Mouse (Mus musculus): Measurements from ENCODE around the gene Zfp462.

The Zfp462 gene

DNA sequence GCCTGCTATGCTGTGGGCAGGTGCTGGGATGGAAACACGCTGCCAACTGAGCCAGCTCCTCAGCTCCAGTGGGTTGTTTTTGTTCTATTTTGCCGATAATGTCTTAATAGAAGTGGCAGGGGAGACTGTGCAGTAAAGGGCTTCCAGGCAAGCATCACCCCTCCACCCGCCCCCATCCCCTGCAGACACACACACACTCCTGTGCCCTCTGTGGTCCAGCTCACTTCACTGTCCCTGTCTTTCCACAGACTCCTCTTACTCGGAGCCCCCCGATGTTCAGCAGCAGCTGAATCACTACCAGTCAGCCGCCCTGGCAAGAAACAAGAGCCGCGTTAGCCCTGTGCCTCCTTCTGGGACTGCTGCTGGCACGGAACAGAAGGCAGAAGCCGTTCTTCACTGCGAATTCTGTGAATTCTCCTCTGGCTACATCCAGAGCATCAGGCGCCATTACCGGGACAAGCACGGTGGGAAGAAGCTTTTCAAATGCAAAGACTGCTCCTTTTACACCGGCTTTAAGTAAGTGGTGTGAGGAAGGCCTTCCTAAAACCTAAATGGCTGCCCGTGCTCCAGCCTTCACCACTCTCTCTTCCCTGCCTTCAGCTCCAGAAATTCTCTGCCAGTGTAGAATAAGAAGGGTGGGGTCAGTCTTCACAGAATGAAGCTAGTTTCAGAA is 105.2 kb downstream of the Zfp462 start:
- no peak for DNase-seq

DNA sequence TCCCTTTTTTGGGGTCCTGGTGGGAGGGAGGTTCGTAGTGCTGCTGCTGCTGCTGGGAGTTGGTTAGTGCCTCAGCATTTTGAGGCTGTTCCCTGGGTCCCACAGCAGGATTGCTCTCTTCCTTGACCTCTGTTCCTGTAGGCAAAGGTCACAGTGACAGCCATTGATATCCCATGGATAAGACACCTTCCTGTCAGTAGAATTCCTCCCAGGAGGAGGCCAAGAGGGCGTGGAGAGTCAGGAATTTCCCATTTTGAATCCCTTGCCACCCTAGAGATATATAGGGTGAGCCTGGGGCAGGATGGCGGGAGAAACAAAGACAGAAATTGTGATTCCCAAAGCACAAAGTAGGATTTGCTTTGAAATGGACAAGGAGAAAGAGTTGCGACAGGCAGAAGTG is 106.5 kb downstream of the Zfp462 start:
- DNase-seq, result no peak

- DNase-seq, result no peak
Observed at GRCm38 (mm10) chr4:55052686-55053085, 107.8 kb downstream of the Zfp462 start.

DNA sequence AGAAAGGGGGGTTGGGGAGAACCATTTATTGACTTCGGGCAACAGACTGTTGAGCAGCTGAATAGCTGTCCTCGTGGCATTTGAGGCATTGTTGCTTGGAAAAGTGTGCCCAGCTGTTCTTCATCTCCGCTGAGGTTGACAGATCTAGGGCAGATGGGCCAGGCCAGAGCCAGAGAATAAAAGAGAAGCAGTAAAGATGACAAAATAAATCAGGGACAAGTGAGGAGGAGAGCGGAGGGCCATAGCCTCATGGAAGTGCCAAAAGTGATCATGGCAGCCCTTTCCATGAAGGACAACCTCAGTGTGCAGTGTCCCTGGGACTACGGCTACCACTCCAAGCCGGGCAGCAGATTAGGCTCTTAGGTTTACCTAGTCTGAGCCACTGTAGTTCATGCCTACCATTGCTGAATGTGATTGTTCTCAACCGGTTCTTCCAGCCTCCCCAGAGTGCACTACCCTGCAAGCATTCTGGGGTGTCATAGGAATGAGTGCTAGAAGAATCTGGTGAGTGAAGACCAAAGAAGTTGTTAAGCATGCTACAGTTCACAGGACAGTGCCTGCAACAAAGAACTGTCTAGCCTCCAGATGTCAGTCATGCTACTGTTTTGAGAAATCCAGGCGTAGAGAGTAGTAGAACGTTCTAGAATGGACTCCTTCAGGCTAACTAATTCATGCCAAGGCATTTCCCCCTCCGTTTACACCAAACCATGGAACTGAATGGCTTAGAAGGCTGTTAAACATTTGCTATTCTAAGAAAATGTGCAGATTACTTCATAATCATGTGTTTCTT is 113.0 kb downstream of the Zfp462 start:
- peak in 1 of 2 experiments; percentile 10 for DNase-seq

GRCm38 (mm10) chr4:55058901-55059300 is 114.1 kb downstream of the Zfp462 start:
- no peak for DNase-seq

GRCm38 (mm10) chr4:55066341-55067170 is 121.7 kb downstream of the Zfp462 start:
- DNase-seq, result no peak

DNA sequence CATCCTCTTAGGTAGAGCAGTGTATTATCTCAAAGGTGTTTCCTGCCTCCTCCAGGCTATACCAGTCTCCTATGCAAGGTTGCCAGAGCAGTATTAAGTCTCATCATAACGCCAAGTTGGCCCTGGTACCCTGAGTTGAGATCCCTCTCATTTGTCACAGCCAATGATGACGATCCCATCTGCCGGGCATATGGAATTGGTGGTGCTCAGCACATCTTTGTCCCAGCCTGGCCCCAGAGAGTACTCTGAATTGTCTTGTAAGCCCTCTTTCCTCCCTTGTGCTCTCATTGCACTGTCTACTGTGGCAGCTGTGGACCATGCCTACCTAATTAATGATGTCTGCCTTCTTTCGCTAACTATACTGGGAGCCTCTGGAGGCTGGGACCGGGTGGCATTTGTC is 126.7 kb downstream of the Zfp462 start:
- DNase-seq, result no peak

GRCm38 (mm10) chr4:55077133-55077889 is 132.5 kb downstream of the Zfp462 start:
- DNase-seq, result peak; percentile 28 to 44

DNA sequence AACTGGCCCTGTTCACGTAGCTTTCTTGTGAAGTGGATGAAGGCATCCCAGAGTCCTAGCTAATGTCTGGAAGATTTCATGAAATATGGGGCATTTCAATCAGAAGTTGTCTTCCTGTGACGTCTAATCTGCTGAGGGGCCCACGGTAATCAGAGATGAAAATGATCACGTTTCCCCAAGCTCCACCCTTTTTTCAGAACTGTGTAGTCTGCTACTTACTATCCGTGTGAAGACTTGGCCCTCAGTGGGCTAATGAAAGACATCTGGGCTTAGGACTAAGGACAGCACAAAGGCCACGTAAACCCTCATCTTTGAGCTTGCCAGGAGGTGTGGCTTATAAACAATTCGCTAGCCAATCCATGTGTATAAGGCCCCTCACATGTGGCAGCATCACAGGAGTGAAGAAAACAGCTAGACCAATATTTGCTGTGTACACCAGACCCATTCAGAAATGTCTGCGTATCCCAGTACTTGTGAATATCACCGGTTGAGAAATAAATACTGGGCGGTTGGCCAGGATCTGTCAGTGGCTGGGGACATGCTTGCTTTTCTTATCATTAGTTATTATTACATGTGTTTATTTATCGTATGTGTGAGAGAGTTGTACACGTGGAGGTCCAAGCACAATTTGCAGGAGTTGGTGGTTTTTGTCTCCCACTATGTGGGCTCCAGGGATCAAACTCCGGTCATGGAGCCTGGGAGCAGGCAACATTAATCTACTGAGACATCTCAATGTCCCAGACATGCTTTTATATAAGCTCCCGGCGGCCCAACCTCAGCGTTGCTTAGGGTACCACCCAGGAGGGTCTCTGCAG is 133.3 kb downstream of the Zfp462 start:
- no peak for DNase-seq

DNA sequence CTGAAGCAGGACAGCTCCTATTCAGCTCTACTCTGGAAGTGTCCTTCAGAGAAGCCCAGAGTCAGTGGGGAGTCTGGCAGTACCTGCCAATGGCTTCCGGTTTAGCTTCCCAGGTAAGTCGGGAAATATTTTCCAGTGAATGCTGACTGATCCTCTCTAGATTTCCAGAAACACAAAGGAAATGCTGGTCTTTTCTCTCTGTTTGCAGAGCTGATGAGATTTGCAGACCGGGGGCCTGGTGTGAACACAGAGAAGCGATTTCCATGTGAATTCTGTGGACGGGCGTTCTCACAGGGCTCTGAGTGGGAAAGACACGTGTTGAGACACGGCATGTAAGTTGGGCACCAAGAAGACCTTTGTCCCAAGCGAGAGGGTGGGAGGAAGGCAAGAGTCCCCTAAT is 134.2 kb downstream of the Zfp462 start:
- no peak for DNase-seq

- no peak for DNase-seq
Observed at GRCm38 (mm10) chr4:55084080-55084688, 139.3 kb downstream of the Zfp462 start.

DNA sequence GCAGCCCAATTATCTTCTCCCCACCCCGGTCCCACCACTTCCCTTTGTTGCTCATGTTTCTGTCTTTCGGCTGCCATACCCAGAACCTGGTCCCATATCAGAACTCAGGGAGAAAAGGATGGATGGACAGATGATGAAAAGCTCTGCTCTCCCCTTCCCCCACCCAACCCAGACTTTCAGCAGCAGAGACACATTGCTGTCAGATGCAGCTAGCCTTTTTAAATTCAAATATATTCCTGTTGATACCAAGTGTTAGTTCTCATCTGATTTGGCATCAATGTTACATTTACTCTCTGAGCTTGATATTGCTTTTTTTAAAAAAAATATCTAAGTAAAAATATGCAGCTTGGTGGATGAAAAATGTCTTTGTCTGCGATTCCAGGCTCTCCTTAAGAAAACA is 143.3 kb downstream of the Zfp462 start:
- no peak for DNase-seq

- DNase-seq, result no peak
Observed at GRCm38 (mm10) chr4:55088922-55089321, 144.1 kb downstream of the Zfp462 start.

DNA sequence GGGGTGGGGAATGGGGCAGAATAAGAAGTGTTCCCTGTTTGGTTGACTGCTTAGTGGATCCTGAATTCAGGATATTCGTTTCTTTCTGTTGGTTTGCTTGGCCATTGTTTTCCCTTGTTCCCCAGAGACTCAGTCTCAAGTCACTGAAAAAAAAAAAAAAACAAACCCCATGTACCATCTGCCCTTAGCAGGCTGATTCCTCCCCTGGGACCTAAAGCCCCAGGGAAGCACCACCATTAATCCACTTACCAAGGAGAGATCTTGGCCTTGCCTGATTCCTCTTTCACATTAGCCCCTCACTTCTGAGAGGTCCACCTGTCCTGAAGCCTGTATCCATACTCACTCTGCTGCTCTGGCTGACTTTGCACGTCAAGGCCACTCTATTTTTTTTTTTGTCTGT is 152.3 kb downstream of the Zfp462 start:
- DNase-seq, result no peak

DNA sequence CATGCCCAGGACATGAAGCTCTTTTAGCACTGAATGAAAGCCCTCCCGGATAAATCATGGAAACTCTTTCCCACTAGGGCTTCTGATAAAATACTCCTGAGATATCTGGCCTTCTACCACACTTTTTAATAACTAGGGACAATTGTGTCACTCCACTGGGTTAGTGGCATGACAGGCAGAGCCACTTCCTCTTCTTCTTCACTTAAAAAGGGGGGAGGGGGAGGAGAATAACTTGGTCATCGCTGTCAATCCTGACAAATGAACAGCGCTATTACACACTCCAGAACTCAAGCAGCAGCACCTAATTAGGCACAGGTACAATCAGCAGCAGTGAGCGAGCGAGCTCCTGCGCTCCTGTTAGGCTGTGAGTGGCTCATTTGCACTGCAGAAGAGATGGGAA is 153.5 kb downstream of the Zfp462 start:
- no peak for DNase-seq

GRCm38 (mm10) chr4:55100851-55101250 is 156.0 kb downstream of the Zfp462 start:
- DNase-seq, result peak in 1 of 2 experiments; percentile 13

DNA sequence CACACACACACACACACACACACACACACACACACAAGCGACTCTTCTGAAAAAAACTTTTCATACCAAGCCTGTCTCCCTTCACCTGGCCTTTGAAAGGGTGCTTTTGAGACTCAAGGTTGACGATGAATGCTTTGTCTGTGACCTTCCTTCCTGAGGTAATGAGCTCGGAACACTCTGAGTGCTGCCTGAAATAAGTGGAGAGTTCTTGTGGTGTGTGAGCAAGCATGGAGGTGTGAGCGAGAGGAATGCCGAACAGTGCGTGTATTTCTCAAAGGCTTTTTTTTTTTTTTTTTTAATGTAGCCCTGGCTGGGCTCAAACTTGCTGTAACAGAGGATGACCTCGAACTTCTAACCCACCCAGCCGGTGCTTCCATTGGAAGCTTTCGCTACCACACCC is 156.8 kb downstream of the Zfp462 start:
- DNase-seq, result no peak

GRCm38 (mm10) chr4:55102382-55102781 is 157.5 kb downstream of the Zfp462 start:
- DNase-seq, result no peak

- DNase-seq, result no peak
Observed at GRCm38 (mm10) chr4:55103575-55103974, 158.7 kb downstream of the Zfp462 start.

DNA sequence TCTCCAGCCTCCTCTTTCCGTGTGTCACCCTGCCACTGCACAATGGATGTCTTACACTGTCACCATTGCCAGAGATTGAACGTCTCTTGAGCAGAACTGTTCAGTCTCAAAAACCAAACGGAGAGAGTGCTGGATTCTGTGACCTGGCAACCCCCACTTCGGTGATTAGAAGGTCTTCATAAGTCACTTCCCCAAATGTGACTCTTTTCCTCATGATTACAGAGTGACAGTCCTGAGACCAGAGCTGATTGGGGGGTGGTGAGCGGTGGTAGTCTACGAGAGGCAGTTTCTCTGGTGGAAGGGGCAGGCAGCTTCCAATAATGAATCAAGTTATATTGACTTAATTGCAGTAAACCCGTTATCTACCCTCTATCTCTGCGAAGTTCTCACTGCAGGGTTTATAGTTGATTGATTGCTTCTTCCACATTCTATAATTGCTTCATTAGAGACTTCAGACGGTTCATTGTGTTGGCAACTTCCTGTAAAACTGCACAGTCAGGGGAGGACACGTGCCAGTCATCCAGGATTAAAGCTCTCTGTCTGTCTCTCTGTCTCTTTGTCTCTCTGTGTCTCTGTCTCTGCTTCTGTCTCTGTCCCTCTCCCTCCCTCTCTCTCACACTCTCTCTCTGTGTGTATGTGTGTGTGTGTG is 173.1 kb downstream of the Zfp462 start:
- no peak for DNase-seq

- DNase-seq, result no peak
Observed at GRCm38 (mm10) chr4:55121126-55121525, 176.3 kb downstream of the Zfp462 start.

Data from kidney, adult 8-10 months (tissue).